9 mouse cellular contexts compared by ENCODE assay signal in the genomic region with DNA sequence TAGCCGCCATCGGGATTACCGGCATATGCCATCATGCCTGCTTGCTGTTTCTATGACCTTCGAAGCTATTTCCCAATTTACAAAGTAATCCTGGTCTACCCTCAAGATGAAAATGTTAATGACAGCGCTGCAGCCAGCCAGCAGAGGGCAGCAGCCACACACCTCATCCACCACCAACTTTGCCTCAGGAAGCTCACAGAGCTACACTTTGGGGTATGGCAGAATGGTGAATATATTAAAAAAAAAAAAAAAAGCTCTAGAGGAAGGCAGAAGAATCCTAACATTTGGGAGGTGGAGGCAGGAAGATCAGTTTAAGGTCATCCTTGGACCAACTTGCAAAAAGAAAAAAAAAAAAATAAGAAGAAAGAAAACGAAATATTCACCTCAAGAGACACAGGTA. TPM values are rescaled to one million over a fixed set of nuclear protein-coding genes. Genes with fewer than 3 reads are reported as not detected.
A peak's percentile ranks its signal among the peaks of the same experiment; 100 is the strongest.
DNase-seq lines count a peak whose midpoint lies in the region; ATAC-seq and TF ChIP-seq lines count a peak whose summit lies in the region.
"Had no signal": no experiment of that assay in that cellular context is flagged by ENCODE, and none has a peak within 500 bp of the region (broad histone marks: within the 10 kb centered on the region; RNA-seq: fewer than 3 reads in every experiment).

No protein-coding gene starts in this region.

- no peak overlapping the region for H3K27ac ChIP-seq in liver, postnatal 0 days (ENCODE audit: low read depth)
- H3K27ac ChIP-seq: limb, embryonic 13.5 days had no signal

- no peak overlapping the region for H3K9ac ChIP-seq in liver, postnatal 0 days (replicated peaks)

- ATAC-seq in liver, postnatal 0 days = peak; percentile 51

- peak overlapping the region; percentile 57; the same call in 1 of the 2 replicates for H3K4me3 ChIP-seq in E14TG2a.4 (replicated peaks; ENCODE audit: low read length)
- H3K4me3 ChIP-seq in liver, postnatal 0 days (ENCODE audit: low read depth, low read length) = no peak overlapping the region

- DNase-seq in adrenal gland, adult 18-20 months (ENCODE audit: low spot score in 2 of 2) = peak; percentile 71 to 75
- peak; percentile 88 for DNase-seq in embryo, embryonic 10.5 days (ENCODE audit: low spot score)
- DNase-seq in gastrocnemius, postnatal 25 days = peak; percentile 49
- DNase-seq in kidney, postnatal 4 days = peak; percentile 82 to 83
- DNase-seq in liver, postnatal 0 days = peak; percentile 85
- DNase-seq in right cerebral cortex, adult 2 months (ENCODE audit: low spot score in 2 of 2) = peak; percentile 83 to 84
- peak; percentile 41 to 73 for DNase-seq in urinary bladder, postnatal 36 days (ENCODE audit: low spot score in 2 of 2)

- 9% methylated on average over 6 of the region's 6 CpGs for WGBS in liver, postnatal 0 days (ENCODE audit: insufficient replicate concordance)

- H3K36me3 ChIP-seq in E14TG2a.4 (ENCODE audit: insufficient read depth, low read length) = no peaks in the 10 kb centered on the region; the same call in 1 of the 2 replicates
- H3K36me3 ChIP-seq in liver, postnatal 0 days (replicated peaks; ENCODE audit: insufficient read depth, low read length) = no peaks in the 10 kb centered on the region; the same call in 1 of the 2 replicates
- H3K36me3 ChIP-seq: limb, embryonic 13.5 days had no signal

- H3K4me1 ChIP-seq in E14TG2a.4 (replicated peaks; ENCODE audit: low read depth, low read length) = peaks cover 32% of the 10 kb centered on the region
- peaks cover 12% of the 10 kb centered on the region for H3K4me1 ChIP-seq in liver, postnatal 0 days (ENCODE audit: insufficient read depth)

- H3K27me3 ChIP-seq in E14TG2a.4 (ENCODE audit: insufficient read depth, low read length) = peaks cover 8% of the 10 kb centered on the region; the same call in 1 of the 2 replicates
- no peaks in the 10 kb centered on the region for H3K27me3 ChIP-seq in liver, postnatal 0 days (ENCODE audit: insufficient read depth, low read length)
- H3K27me3 ChIP-seq: limb, embryonic 13.5 days had no signal

- TF ChIP-seq EP300 in liver, postnatal 0 days (IDR thresholded peaks at IDR 0.05; ENCODE audit: low read depth) = no peak

- peak; percentile 86 for TF ChIP-seq CTCF in E14TG2a.4 (conservative IDR thresholded peaks at IDR 0.05; ENCODE audit: low read length)
- TF ChIP-seq CTCF in liver, postnatal 0 days (IDR thresholded peaks at IDR 0.05; ENCODE audit: low read depth) = peak; percentile 95

- no peaks in the 10 kb centered on the region for H3K9me3 ChIP-seq in E14TG2a.4 (ENCODE audit: low read length)
- H3K9me3 ChIP-seq in liver, postnatal 0 days (ENCODE audit: low read length) = no peaks in the 10 kb centered on the region
- H3K9me3 ChIP-seq: limb, embryonic 13.5 days had no signal

- H3K4me2 ChIP-seq in liver, postnatal 0 days (ENCODE audit: low read depth, low read length) = no peak overlapping the region

RNA-seq across cellular contexts. Expression of a gene that starts 20.6 kb away (rescaled TPM):
- total RNA-seq in adrenal gland, adult 18-20 months (2021) = 10 to 100 TPM; 23.1 to 26.5 TPM
- total RNA-seq in gastrocnemius, postnatal 25 days (2021) = 1 to 10 TPM; 8.1 to 9.1 TPM
- polyA plus RNA-seq in liver, postnatal 0 days (2015; fragmentation: Nextera tagmentation; extraction: Ambion mirVana) = 8.2 and 8.7 TPM in 2 replicates

RNA-seq across cellular contexts. Expression of a gene that starts 57.5 kb away (rescaled TPM):
- total RNA-seq in adrenal gland, adult 18-20 months (2021) = 10 to 100 TPM; 35.3 to 48.3 TPM
- 1 to 10 TPM; 1.8 to 2.0 TPM for total RNA-seq in gastrocnemius, postnatal 25 days (2021)
- 10.5 and 10.8 TPM in 2 replicates for polyA plus RNA-seq in liver, postnatal 0 days (2015; fragmentation: Nextera tagmentation; extraction: Ambion mirVana)

Comparison
In these comparisons a context has a peak if more than half of its experiments do, and no peak if none do; other contexts are left out.
1. RNA of a gene that starts 57.5 kb away (total RNA-seq): 35.3 to 48.3 TPM in adrenal gland, adult 18-20 months; 1.8 to 2.0 TPM in gastrocnemius, postnatal 25 days; every median in the first group is over 10 times any median in the second.
2. Peak in every context shown above with its lines, with median percentiles within 50 percentile points of each other: DNase-seq.